Mouse (Mus musculus) A20 (cell line): ENCODE results near the gene Ywhag.

Source experiments
- DNase-seq: peaks from one replicate; pipeline ENCODE4 v3.0.0-alpha.2; 2011; ENCODE audit warnings: low read depth, low spot score

Gene Ywhag

DNA sequence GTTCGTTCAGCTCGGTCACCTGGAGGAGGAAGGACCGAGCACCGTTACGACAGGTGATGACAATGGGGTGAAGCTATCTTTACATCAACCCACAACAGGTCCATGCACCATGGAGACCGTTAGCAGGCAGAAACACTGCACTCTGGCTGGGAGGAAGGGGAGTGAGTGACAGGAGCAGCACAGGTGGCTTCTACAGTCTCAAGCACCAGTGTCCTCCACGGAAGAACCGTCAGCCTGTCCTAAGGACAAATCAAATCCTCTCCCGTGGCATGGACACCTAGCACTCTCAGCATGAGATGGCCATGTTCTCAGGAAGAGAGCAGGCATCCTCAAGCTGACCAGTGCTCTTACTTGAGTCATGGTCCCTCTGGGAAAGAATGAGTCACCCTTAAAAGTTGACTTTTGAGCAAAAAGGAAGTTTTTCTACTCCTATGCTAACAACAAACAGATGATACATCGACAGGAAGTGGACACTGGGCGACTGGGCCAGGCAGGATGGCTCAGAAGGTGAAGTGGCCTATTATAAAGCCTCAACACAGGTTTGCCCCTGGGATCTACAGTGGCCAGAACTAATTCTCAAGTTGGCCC lies 22.7 kb downstream of the Ywhag start:
- no peak for DNase-seq

DNA sequence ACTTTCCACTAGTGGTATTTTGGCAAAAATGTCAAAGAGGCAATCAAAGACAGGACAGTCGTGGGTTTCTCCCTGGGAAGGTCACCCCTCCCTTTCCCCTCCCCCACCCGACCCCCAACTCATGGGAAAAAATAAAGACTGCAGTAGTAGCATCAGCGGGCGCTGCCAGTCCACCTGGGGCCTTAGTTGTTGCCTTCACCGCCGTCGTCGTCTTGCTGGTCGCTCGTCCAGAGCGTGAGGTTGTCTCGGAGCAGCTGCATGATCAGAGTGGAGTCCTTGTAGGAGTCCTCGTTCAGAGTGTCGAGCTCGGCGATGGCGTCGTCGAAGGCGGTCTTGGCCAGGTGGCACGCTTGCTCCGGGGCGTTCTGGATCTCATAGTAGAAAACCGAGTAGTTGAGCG lies 23.6 kb downstream of the Ywhag start:
- DNase-seq = no peak

DNA sequence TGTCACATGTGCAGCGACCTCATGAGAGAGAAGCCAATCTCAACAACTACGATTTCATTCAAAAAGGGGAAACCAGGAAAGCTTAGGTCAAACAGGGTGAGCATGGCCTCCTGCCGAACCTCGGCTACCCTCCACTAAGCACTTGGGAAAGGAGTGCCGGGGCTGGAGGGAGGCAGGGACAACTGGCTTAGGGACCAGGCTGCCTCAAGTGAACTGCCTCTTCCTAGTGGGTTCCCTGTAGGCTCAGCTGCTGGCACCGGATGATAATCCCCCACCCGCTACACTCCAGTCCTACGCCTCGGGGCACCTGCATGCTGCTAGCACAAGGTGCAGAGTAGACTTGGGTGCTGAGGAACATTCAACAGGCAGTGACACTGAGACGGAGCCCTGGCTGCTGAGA lies 24.8 kb downstream of the Ywhag start:
- DNase-seq = no peak

DNA sequence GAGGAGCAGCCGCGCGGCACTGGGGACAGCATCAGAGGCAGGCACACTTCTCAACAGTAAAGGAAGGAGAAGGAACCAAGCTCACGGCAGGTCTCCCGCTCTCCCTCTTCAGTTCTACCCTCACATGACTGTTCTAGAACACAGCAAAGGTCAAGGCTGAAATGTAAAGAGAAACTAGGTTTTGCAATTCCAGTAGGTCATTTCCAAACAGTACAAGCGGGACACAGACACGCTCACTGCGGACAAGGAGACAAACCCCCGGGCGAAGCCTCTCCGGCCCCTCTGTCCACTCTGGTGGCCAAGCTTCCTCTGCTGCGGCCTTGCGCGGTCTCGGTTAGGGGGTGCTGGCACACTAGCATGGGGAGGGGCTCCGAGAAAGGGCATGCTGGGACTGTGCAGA lies 25.4 kb downstream of the Ywhag start:
- no peak for DNase-seq

DNA sequence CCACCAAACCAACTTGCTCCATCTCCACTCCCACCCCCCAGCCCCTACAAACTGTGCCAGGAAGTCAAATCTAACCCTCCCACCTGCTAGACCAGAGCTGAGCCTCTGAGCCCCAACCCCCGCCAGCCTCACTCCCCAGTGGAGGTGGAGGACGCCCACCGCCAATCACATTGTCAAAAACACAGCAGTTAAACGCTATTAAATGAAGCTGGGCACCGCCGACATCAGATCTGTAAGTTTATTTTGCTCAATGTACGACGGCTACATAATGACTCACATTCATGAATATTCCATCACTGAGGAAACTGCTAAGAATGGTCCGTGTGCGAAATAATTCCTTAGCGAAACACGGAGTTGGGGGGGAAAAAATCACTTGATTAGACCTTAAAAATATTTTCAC lies 26.2 kb downstream of the Ywhag start:
- DNase-seq = no peak

DNA sequence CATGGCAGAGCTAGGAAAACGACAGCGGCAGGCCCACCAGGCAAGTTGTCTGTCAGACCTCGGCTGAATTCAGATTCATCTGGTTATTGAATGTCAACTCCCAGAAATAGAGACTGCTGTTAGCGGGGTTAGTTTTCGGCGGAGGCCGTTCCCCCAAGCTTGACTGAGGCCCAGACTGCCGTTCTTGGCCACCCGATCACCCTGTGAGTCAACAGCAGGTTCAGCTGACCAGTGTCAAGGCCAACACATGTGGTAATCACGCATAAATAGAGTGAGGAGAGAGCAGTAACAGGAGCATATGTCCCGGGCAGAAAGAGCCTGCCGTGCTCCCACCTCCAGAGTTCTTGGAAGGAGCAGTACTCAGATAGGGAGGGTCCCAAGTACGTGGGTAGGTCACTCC lies 27.2 kb downstream of the Ywhag start:
- no peak for DNase-seq

DNA sequence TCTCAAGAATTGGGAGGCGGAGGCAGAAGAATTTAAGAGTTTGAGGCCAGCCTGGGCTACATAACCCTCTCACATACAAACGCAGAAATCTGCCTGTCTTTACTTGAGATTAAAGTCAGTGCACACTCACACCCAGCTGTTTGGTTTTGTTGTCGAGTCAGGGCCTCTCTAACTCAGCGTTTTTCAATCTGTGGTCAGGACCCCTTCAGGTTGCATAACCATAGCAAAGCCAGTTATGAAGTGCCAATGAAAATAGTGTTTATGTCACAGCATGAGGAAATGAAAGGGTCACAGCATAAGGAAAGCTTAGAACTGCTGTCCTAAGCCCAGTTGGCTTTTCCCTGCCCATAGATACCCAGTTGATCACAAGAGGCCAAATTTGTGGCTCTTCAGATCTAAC lies 27.6 kb downstream of the Ywhag start:
- no peak for DNase-seq

DNA sequence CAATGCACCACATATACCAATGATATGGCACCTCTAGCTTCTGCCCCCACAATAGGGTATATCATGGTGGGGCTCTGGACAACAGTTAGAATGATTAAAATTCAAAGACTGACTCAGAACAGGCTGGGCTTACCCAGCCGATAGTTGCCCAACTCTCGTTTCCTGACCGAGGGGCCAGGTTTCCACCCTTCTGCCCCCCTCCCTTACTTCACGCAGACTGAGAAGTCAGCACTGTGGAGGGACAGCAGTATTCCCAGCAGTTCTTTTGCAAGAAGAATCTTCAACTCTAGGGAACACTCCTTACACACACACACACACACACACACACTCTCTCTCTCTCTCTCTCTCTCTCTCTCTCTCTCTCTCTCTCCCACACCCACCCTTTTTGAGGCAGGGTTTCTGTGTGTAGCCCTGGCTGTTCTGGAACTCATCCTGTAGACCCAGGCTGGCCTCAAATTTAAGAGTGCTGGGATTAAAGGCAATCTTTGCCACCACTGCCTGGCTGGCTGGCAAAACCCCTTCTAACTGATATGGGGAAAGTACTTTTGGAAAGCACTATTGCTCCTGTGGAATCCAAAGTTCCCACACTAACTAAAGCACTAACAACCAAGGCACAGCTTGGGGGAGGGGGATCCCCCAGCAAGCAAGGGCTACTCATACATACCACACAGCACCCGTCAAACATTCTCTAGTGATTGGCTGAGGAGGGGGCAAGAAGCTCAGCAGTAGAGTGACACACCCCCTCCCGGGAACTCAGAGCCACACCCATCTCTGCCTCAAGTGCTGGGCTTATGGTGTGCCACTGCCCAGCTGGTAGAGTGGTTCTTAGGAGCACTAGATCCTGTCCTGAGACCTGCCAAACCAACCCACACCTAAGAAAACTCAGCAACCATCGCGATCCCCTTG lies 28.8 kb downstream of the Ywhag start:
- DNase-seq = no peak

DNA sequence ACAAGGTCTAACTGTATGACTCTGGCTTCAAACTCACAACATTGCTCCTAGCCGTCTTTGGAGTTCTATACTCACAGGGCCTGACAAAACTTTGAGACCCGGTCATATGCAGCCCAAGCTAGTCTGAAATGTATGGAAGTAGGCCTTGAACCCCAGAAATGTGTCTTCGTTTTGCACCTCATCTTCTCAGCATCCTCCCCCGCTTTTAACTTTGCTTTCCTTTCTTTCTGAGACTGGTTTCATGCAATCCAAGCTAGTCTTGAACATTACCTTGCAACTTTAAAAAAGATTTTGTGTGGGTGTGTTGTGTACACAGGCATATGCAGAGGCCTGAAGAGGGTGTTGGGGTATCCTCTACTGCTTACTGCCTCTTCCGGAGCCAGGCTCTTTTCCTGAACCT lies 30.2 kb downstream of the Ywhag start:
- peak; percentile 41 for DNase-seq

DNA sequence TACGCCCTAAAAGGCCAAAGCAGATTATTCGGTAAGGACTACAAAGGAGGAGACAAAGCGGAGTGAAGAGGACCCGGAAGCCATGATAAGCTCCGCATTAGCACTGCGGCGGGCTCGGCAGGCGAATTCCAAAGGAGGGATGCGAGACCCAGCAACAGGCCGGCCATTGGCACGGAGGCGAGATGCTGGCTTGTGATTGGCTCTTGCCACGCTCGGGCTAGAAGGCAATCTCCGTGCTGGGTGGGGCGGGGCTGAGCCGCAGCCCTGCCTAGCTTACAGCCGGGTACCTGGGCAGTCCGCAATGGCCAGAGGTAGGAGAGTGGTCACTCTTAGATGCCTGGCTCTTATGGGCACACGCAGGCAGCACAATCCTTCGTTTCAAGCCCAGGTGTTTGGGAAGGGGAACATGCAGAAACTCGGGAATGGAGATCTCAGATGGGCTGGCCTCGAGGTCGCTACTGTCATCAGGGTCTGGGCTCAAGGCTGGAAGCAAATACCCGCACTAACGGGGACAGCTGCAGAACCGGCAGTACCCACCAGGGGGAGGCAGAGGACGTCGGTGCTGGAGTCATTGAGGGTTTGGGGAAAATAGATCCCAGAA lies 30.8 kb downstream of the Ywhag start:
- peak; percentile 44 for DNase-seq

DNA sequence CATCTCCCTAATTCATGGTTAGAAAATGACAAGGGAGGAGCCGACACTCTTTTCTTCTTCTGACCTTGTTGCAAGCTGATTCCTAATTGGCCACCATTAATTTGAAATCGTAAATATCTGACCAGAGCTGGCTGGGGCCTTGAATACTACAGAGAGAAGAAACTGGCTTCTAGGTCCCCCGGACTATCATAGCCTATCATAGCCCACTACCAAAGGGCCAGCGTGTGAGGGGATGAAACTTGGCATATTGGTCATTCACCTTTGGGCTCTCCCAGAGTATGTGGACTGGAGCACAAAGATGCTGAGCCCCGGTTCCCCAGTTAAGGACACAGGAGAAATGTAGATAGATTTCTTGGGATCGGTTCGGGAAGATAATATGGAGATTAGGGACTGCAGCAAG lies 31.4 kb downstream of the Ywhag start:
- DNase-seq = no peak

DNA sequence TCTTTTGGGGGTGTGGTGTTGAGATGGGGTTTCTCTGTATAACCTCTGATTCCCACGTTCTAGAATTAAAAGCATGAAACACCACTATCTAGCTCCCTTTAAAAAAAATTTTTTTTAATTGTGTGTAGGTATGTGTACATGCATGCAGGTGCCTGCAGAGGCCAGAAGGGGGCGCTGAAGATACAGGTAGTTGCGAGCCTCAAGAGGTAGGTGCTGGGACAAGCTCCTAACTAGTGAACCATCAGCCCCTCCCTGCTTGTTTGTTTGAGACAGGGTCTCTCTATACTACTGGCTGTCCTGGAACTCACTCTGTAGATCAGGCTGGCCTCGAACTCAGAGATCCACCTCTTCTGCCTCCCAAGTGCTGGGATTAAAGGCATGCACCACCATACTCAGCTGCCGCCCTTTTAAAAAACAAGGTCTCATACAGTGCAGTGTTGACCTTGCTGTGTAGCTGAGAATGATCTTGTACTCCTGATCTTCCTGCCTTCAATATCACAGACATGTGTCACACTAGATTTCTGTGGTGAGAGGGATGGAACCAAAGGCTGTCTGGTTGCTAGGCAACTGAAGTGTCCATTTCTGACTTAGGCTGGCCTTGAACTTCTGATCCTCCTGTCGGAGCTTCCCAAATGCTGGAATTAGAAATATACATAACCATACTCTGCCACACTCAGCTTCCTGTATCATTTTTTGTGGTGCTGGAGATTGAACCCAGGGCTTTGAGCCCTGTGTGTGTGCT lies 32.9 kb downstream of the Ywhag start:
- peak; percentile 67 for DNase-seq

DNA sequence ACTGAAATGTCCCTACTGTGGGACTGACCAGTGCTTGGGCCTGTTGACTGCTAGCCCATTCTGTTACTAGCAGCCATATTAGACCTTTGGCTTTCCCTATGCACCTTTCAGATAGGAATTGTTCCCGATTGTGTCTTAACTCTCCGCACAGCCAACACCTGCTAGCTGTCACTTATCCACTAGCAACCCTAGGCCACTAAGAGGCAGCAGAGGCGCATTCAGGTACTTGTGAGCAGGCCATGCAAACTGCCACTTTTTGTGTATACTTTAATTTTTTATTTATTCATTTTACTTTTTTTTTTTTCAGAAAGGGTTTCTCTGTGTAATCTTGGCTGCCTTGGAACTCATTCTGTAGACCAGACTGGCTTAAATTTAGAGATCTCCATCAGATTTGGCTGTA lies 33.7 kb downstream of the Ywhag start:
- DNase-seq = no peak

DNA sequence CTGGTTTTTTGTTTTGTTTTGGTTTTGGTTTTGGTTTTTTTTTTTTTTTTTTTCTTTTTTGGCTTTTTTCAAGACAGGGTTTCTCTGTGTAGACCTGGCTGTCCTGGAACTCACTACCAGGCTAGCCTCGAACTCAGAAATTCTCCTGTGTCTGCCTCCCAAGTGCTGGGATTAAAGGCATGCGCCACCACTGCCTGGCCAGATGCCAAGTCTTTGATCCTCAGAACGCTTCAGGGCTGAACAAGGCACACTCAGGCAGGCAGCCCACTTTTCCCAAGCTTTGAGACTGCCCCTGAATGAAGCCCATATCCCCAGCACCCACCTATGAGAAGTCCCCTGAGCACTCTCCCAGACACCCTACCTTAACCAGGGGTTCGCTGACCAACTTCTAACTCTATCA lies 34.6 kb downstream of the Ywhag start:
- no peak for DNase-seq

DNA sequence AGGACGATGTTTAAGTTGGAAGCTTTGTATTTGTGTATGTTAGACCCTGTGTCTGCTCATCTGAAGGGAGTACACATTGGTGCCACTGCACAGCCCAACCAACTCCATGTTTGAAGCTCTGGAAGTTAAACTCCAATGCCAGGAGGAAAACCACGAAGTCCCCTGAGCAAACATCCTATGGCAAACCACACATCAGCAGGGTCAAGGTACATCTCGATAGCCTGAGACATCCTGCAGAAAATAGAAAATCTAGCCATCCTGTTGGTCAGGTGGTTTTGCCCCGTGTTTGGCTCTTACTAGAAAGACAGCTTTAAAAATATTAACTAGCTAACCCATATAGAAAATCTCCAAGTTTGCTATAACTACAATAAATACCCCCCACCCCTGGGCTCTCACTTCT lies 35.4 kb downstream of the Ywhag start:
- DNase-seq = no peak

DNA sequence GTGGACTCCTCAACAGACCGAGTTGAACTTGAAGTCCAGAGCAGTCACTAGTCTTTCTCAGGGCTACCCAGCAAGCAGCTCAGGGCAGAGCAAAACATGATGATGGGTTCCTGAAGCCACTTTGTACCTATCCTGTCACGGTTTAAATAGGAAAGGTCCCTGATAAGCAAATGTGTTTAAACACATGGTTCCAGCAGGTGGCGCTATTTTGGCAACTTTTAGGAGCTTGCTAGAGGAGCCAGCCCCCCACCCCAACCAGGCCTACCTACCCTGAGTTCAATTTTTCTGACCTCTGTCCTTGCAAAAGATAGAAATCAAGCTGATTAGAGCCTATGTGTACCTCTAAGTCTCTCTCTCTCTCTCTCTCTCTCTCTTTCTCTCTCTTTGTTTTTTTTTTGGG lies 36.4 kb downstream of the Ywhag start:
- DNase-seq = peak; percentile 73

DNA sequence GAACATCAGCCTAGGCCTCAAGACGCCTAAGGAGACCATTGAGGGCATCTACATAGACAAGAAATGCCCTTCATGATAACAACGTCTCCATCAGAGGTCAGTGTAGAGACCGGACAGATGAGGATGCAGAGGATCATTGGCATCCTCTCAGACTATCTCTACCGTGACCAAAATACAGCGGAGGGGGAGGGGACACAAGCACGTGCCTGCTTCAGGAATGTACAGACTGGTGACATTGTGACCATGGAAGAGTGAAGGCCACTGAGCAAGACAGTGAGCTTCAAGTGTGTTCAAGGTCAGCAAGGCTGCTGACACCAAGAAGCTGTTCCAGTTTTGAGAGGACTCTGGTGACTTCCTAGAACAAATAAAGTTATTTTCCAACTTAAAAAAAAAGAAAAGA lies 39.5 kb downstream of the Ywhag start:
- DNase-seq = no peak

DNA sequence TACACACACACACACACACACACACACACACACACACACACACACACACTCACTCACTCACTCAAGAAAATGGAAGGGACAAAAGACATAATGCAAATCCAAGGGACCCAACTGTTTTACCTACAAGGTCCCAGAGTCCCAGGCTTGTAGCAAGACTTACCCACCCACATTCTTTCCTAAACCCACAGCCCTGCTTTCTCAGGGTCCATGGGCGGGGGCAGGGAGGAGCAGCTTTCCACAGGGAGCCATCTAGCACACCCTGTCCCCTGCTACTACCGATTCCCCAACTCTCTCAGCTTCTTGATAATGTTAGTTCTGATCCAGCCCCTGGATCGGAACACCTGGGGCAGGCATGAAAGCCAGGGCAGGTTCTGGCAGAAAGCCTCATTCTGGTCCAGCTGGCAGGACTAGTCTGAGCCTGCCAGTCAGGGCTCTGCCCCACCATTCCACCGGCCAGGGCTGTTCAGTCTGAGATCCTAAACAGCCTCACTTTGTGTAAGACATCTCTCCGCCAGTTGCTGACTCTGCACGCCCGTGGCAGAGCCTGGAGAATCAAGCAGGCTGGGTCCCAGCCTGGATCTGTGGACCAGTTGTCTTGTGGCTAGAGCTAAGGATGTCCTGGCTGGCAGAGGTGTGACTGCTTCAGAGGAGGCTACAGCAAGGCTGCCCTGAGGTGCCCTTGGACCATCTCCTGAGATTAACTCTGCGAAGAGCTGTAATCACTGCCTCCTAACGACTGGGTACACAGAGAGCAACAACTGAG lies 41.6 kb downstream of the Ywhag start:
- no peak for DNase-seq

DNA sequence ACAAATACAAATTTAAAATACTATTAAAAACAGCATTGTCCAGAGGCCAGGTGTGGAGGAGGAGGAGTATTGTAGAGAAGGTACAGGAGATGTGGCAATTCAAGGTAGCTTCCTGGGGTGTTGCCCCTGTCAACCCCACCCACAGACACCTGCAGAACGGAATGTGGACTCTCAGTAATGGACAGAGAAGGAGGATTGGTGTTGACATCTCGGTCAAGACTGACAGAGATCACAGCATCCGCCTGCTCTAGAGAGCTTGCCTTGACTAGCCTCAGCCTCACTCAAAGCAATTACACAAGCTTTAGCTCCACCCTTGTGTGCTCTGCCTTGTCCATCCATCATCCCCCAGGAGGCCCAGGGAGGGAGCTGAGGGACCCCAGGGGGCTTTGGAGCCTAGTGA lies 43.5 kb downstream of the Ywhag start:
- DNase-seq = no peak

DNA sequence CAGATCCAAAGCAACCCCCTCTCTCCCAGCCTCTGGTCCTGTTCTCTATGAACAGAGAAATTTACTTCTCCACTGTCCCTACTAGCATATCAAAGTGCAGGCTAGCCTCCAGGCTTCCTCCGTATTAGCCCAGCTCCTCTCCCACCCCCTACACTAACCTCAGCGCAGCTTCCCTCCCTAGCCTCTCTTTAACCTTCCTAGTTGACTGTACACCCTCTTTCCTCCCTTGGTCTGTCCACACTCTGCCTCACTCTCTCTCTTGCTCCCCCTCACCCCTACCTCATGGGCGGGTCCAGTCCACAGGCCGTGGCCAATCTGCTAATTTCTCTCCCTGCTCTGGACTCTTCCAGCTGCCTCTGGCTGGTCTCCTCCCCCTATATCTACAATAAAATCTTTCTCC lies 44.1 kb downstream of the Ywhag start:
- no peak for DNase-seq

DNA sequence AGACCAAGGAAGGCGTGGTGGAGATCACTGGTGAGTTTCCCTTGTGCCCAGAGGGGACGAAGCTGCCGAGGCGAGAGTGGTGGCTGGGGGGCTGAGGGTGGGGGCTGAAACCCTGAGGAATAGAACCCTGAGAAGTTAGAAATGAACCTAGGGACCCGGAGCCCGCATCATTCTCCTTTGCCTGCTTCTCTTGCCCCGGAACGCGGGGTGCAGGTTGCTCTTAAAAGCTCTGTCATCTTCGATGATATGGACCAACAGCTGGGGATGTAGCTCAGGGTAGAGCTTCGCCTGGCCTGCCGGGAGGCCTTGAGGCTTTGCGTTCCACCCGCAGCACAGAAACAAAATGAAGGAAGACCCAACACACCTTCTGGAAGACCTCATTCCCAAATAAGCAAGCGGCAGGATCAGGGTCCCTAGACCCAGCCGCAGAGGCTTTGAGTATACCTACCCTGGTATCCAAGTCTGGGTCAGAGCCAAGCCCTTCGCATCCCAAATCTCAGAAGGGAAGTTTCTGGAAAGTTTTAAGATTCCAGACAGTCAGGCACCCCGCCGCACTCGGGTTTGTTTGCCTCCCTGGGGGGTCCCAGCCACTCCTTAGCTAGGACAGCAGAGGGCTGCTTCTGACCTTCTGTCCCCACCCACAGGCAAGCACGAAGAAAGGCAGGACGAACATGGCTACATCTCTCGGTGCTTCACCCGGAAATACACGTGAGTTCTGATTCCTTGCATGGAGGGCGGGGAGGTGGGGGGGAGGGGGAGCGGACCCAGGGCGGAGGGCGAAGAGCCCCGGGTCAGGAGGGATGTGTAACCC lies 45.8 kb downstream of the Ywhag start:
- no peak for DNase-seq
